Mouse (Mus musculus): ENCODE data around the gene Slfn5.

DNA sequence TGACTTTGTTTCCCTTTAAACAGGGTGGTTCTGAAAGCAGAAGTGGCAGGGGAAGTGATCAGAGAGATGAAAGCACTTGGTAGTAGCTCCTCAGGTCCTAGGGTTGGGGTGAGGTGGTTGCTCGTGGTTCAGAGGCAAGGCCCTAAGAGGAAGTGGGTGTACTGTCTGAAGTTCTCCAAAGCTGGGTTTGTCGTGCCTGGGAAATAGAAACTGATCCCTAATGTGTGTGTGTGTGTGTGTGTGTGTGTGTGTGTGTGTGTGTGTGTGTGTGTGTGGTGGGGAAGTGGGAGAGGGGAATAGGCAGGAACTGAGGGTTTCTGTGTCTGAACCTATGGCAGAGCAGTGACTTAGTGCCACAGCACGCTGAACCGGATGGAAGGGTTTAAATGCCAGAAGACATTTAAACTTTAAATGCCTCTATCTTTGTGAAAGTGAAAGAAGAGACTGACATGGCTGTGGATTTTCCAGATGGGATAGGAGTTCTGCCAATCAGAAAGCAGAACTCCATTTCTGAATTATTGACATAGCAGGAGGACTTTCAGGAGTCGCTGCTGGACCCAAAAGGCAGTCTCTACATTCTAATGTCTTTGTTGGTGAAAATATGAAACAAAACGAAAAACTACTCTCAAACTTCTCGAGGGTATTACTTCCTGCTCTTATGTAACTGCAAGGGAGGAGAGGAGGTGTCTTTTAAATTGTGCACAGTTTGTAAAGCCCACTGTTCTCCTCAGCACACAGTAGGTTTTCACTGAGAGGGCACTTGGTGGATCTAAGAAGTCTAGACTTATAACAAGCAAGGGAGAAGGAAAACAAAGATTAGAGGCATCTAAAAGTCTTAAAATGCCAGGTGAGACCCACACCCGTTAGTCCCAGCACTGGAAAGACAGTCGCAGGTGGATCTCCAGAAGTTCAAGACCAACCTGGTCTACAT lies 1.7 kb downstream of the Slfn5 start:
- no peak for TF ChIP-seq TAL1 (IDR thresholded peaks at IDR 0.05; ENCODE audit: low read length)
- TF ChIP-seq GATA1 (IDR thresholded peaks at IDR 0.05; ENCODE audit: low read length): no peak
